Mouse (Mus musculus): Measurements from ENCODE around the gene Map3k9. TPM values are rescaled to one million over a fixed set of nuclear protein-coding genes. Genes with fewer than 3 reads are reported as not detected.

Gene Map3k9
- polyA plus RNA-seq, 1 experiment from 2014 or later = 2.2 TPM

DNA sequence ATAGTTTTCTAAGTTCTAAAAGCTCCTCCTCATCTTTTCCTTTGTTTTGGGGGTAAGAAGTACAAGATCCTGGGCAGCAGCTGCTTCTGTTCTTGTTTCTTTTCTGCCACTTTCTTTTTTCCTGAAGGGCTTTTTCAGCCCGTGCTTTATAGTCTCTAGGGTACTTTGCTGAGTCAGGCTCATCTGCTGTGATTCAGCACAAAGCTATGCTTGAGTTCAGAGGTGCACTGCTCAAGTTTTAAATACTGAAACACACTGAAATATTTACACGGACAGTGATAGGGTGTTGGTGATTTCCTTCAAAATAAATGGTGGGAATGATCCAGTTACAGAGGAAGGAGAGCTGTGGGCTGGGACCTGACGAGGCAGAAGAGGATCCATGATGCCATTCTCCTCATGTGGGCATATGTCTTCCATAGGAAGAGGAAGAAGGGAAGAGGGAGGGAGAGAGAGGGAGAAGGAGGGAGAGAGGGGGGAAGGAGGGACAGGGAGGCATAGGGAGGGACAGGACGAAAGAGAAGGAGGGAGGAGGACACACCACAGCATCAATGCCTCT, 32.9 kb downstream of the Map3k9 start:
- no peaks in the 10 kb centered on the region for H3K27me3 ChIP-seq (ENCODE audit: control insufficient read depth, insufficient read depth, low read length)
- no peak for DNase-seq (ENCODE audit: low spot score, missing footprints)
- no peak overlapping the region for H3K4me2 ChIP-seq
- no peaks in the 10 kb centered on the region for H3K4me1 ChIP-seq (ENCODE audit: control insufficient read depth, insufficient read depth, low read length)
- 66% methylated on average over 4 of the region's 4 CpGs for WGBS
- no peak overlapping the region for H3K27ac ChIP-seq (ENCODE audit: low read depth, low read length)
- H3K4me3 ChIP-seq (ENCODE audit: low read depth, low read length) = no peak overlapping the region
- ATAC-seq (ENCODE audit: low FRiP score) = no peak
- H3K9me3 ChIP-seq (ENCODE audit: control insufficient read depth, low read length) = no peaks in the 10 kb centered on the region
- H3K36me3 ChIP-seq (ENCODE audit: control insufficient read depth, insufficient read depth, low read length) = no peaks in the 10 kb centered on the region
- no peak overlapping the region for H3K9ac ChIP-seq (ENCODE audit: low read length)

DNA sequence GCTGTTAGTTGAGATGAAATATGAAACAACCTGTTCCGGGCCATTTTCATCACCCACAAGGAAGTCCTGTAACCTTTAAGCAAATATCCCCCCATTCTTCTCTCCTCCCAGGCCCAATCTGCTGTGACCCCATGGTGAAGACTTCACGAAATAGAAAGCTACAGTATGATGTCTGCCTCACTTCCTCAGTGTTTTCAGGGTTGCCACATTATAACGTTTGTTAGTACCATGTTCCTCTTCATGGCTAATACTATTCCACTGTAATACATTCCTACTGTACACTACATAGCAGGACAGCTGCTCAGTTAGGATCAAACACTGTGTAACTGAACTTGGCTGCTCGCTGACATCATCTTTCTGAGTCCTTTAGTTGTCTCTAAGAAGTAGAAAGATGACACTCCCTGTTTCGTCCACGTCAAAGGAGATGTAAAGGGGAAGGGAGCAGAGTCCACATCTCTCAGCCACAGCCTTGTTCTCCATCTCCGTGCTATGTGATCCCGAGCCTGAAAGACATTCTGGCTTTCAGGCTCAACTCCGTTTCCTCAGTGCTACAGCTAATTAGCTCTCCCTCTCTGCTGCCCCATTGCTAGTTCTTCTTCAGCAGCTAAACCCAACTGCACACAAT, 34.5 kb downstream of the Map3k9 start:
- no peaks in the 10 kb centered on the region for H3K4me1 ChIP-seq (ENCODE audit: control insufficient read depth, insufficient read depth, low read length)
- no peaks in the 10 kb centered on the region for H3K9me3 ChIP-seq (ENCODE audit: control insufficient read depth, low read length)
- H3K4me2 ChIP-seq = no peak overlapping the region
- no peak overlapping the region for H3K9ac ChIP-seq (ENCODE audit: low read length)
- no peak overlapping the region for H3K27ac ChIP-seq (ENCODE audit: low read depth, low read length)
- H3K4me3 ChIP-seq (ENCODE audit: low read depth, low read length) = no peak overlapping the region
- ATAC-seq (ENCODE audit: low FRiP score) (no peak), DNase-seq (ENCODE audit: low spot score, missing footprints) (no peak)
- H3K27me3 ChIP-seq (ENCODE audit: control insufficient read depth, insufficient read depth, low read length) = no peaks in the 10 kb centered on the region
- no peaks in the 10 kb centered on the region for H3K36me3 ChIP-seq (ENCODE audit: control insufficient read depth, insufficient read depth, low read length)
- WGBS = 73% methylated on average over 9 of the region's 9 CpGs

DNA sequence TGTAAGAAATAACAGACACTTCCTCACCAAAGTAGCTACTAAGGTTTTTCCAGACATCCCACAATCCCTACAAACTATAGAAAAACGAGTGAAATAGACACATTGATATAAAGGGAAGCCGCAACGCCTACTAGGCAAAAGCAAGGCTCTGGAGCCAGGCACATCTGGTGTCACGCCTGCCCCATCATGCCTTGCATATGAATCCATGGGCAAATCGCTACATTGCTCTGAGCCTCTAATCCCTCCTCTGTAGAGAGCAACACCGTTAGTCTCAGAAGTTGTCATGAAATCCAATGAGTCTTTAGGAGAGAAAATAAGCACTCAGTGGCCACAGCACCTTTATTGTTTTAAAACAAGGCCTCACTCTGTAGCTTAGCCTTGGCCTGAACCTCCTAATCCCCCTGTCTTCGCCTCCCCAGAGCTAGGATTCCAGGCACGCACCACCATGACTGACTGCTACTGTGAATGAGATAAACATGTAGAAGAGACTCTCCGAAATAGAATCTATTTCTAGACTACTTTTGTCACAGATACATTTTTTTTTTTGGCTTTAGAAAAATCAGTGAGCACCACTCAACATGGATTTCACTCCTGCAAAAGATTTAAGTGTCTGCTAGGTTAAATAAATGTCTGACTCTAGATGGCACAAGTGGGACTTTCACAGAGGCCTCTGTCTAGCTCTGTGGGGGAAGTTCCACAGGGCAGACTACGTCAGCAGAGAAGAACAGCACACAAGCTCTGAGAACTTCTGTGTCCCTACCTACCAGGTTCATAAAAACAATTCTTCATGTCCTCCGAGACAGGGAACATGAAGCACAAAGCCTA, 45.5 kb downstream of the Map3k9 start:
- no peaks in the 10 kb centered on the region for H3K4me1 ChIP-seq (ENCODE audit: control insufficient read depth, insufficient read depth, low read length)
- H3K27me3 ChIP-seq (ENCODE audit: control insufficient read depth, insufficient read depth, low read length) = no peaks in the 10 kb centered on the region
- H3K9ac ChIP-seq (ENCODE audit: low read length) = no peak overlapping the region
- WGBS = 75% methylated on average over 11 of the region's 11 CpGs
- DNase-seq (ENCODE audit: low spot score, missing footprints) (no peak), ATAC-seq (ENCODE audit: low FRiP score) (no peak)
- H3K4me2 ChIP-seq = no peak overlapping the region
- H3K9me3 ChIP-seq (ENCODE audit: control insufficient read depth, low read length) = no peaks in the 10 kb centered on the region
- H3K4me3 ChIP-seq (ENCODE audit: low read depth, low read length) = no peak overlapping the region
- H3K27ac ChIP-seq (ENCODE audit: low read depth, low read length) = no peak overlapping the region
- no peaks in the 10 kb centered on the region for H3K36me3 ChIP-seq (ENCODE audit: control insufficient read depth, insufficient read depth, low read length)

DNA sequence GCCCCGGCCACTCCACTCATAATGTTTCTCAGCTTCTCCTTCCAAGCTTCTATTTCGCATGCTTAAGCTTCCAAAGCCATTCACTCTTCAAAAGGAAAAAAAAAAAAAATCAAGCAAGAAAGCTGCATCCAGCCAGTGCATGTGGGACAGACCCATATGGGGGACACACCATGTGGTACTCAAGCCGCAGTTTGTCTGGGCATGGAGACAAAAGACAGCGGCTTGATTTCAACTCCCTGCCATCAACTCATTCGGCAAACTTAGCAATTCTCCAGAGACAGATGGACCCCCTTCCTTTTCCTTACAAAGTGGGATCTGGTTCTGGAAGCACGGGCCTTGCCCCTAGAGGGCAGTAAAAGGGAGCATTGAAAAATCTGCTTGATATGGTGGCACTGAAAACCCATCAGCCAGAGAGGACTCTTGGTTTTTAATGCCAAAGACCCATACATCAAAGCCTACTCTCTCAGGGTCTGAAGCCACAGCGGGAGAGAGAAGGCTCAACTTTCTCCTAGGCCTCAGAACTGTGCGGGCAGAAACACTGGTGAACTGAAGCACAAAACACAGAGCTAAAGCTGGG, 54.6 kb downstream of the Map3k9 start:
- no peak overlapping the region for H3K4me3 ChIP-seq (ENCODE audit: low read depth, low read length)
- H3K27ac ChIP-seq (ENCODE audit: low read depth, low read length) = no peak overlapping the region
- no peak overlapping the region for H3K4me2 ChIP-seq
- H3K4me1 ChIP-seq (ENCODE audit: control insufficient read depth, insufficient read depth, low read length) = no peaks in the 10 kb centered on the region
- no peaks in the 10 kb centered on the region for H3K9me3 ChIP-seq (ENCODE audit: control insufficient read depth, low read length)
- DNase-seq (ENCODE audit: low spot score, missing footprints) (no peak), ATAC-seq (ENCODE audit: low FRiP score) (no peak)
- H3K36me3 ChIP-seq (ENCODE audit: control insufficient read depth, insufficient read depth, low read length) = peaks cover 3% of the 10 kb centered on the region; the same call in 1 of the 2 replicates
- H3K9ac ChIP-seq (ENCODE audit: low read length) = no peak overlapping the region
- H3K27me3 ChIP-seq (ENCODE audit: control insufficient read depth, insufficient read depth, low read length) = no peaks in the 10 kb centered on the region
- WGBS = 82% methylated on average over 8 of the region's 8 CpGs

DNA sequence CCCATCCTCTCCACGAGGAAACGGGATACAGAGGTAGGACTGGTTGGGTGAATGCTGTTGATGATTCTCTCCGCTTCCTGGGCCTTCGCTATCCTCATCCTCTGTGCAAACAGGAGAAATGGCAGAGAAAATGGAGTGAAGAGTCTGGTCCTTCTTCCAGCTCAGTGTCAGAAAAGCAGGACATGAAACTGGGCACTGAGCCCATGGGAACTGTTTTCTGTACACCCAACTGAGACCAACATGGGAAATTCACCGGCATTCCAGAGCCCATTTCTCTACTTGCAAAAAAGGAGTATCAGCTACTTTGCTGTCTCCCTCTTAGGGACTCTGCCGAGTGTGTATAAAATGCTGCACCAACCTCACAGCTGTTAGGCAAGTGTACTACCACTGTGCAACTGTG, 56.2 kb downstream of the Map3k9 start:
- no peak for DNase-seq (ENCODE audit: low spot score, missing footprints)
- Histone ChIP-seq H3K27me3 (ENCODE audit: control insufficient read depth, insufficient read depth, low read length) (no peaks in the 10 kb centered on the region), H3K9me3 (ENCODE audit: control insufficient read depth, low read length) (no peaks in the 10 kb centered on the region), H3K9ac (ENCODE audit: low read length) (no peak overlapping the region), H3K4me3 (ENCODE audit: low read depth, low read length) (no peak overlapping the region), H3K36me3 (ENCODE audit: control insufficient read depth, insufficient read depth, low read length) (peaks cover 3% of the 10 kb centered on the region; the same call in 1 of the 2 replicates), H3K4me1 (ENCODE audit: control insufficient read depth, insufficient read depth, low read length) (no peaks in the 10 kb centered on the region), H3K4me2 (no peak overlapping the region), H3K27ac (ENCODE audit: low read depth, low read length) (no peak overlapping the region)
- WGBS = 95% methylated on average over 6 of the region's 6 CpGs
- no peak for ATAC-seq (ENCODE audit: low FRiP score)

DNA sequence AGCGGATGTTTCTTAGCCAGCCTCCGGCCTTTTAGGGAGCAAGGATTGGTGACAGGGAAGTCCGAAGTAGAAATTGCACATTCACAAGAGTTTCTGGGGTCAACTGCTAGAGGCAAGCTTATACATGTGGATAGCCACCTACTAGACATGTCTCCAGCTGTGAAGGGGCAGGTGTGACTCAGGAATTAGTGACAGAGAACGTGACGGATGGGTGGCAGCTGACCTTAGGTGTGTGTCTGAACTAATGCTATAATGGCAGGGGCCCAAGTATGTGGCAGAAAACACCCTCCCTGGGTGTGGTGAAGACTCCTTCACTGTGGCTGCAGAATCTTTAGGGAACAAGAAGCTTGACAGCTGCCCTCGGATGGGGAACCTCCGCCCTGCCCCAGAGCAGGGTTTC, 57.6 kb downstream of the Map3k9 start:
- no peak overlapping the region for H3K4me2 ChIP-seq
- peaks cover 3% of the 10 kb centered on the region; the same call in 1 of the 2 replicates for H3K36me3 ChIP-seq (ENCODE audit: control insufficient read depth, insufficient read depth, low read length)
- no peak overlapping the region for H3K4me3 ChIP-seq (ENCODE audit: low read depth, low read length)
- DNase-seq (ENCODE audit: low spot score, missing footprints) (no peak), ATAC-seq (ENCODE audit: low FRiP score) (no peak)
- H3K9ac ChIP-seq (ENCODE audit: low read length) = no peak overlapping the region
- no peaks in the 10 kb centered on the region for H3K4me1 ChIP-seq (ENCODE audit: control insufficient read depth, insufficient read depth, low read length)
- no peak overlapping the region for H3K27ac ChIP-seq (ENCODE audit: low read depth, low read length)
- WGBS = 94% methylated on average over 7 of the region's 7 CpGs
- no peaks in the 10 kb centered on the region for H3K27me3 ChIP-seq (ENCODE audit: control insufficient read depth, insufficient read depth, low read length)
- H3K9me3 ChIP-seq (ENCODE audit: control insufficient read depth, low read length) = no peaks in the 10 kb centered on the region

DNA sequence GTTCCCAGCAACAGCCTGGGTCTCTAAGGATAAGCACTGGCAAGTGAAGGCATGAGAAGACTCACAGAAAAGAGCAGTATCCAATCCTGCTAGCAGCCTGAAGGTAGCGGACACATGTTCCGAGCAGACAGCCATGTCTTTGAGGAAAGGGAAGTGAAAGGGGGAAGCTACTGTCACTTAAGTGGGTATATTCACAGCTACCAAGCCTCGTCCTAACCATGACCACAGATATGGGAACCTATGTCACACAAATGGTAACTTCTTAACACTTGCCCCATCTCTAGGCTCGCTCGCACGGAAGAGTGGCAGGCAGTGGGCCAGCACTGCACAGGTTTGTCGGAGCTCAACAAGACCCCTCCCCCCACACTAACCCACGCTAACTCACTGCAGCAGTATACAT, 61.3 kb downstream of the Map3k9 start:
- ATAC-seq (ENCODE audit: low FRiP score) (no peak), DNase-seq (ENCODE audit: low spot score, missing footprints) (no peak)
- Histone ChIP-seq H3K9ac (ENCODE audit: low read length) (no peak overlapping the region), H3K27ac (ENCODE audit: low read depth, low read length) (no peak overlapping the region), H3K4me1 (ENCODE audit: control insufficient read depth, insufficient read depth, low read length) (no peaks in the 10 kb centered on the region), H3K4me3 (ENCODE audit: low read depth, low read length) (no peak overlapping the region), H3K27me3 (ENCODE audit: control insufficient read depth, insufficient read depth, low read length) (no peaks in the 10 kb centered on the region), H3K36me3 (ENCODE audit: control insufficient read depth, insufficient read depth, low read length) (peaks cover 3% of the 10 kb centered on the region; the same call in 1 of the 2 replicates), H3K4me2 (no peak overlapping the region), H3K9me3 (ENCODE audit: control insufficient read depth, low read length) (no peaks in the 10 kb centered on the region)
- 93% methylated on average over 8 of the region's 8 CpGs for WGBS

DNA sequence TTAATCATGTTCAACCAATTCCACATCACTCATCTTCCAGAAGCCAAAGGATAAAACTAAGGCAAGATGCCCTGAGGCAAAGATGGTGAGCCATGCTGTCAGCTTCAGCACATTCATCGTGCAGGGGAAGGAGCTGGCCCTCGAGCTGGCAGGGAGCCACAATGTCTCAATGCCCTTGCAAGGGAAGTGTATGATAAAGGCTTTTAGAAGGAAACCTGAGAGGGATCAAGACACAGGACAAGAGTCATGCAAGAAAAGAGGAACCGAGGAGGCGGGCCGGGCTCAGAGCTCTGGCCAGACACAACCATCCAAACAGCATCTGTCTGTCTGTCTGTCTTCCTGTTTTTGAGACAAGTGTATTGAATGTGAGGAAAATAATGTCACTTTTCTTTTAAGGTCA, 61.8 kb downstream of the Map3k9 start:
- Histone ChIP-seq H3K36me3 (ENCODE audit: control insufficient read depth, insufficient read depth, low read length) (peaks cover 3% of the 10 kb centered on the region; the same call in 1 of the 2 replicates), H3K9ac (ENCODE audit: low read length) (no peak overlapping the region), H3K4me3 (ENCODE audit: low read depth, low read length) (no peak overlapping the region), H3K4me2 (no peak overlapping the region), H3K4me1 (ENCODE audit: control insufficient read depth, insufficient read depth, low read length) (no peaks in the 10 kb centered on the region), H3K9me3 (ENCODE audit: control insufficient read depth, low read length) (no peaks in the 10 kb centered on the region), H3K27ac (ENCODE audit: low read depth, low read length) (no peak overlapping the region), H3K27me3 (ENCODE audit: control insufficient read depth, insufficient read depth, low read length) (no peaks in the 10 kb centered on the region)
- ATAC-seq (ENCODE audit: low FRiP score) (no peak), DNase-seq (ENCODE audit: low spot score, missing footprints) (no peak)
- 87% methylated on average over 5 of the region's 5 CpGs for WGBS

DNA sequence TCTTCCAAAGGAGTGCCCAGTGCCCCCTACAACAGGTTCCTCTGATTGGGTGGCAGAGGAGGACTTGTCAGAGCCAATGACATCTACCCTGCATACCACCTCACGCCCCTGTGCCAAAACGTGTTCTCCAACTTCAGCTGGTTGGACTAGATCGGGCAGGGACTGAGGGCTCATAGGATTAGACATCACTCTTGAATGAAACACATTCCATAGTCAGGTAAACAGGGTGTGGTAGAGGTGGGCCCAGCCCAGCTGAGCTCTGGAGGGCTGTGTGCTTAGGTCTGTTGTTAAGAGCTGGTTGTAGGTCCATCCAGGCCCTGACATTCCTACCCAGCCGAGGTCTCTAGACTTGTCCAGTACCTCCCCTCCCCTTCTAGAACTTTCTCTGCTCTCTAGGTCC, 68.4 kb downstream of the Map3k9 start:
- no peaks in the 10 kb centered on the region; the same call in 1 of the 2 replicates for H3K9me3 ChIP-seq (ENCODE audit: control insufficient read depth, low read length)
- no peak overlapping the region for H3K27ac ChIP-seq (ENCODE audit: low read depth, low read length)
- H3K27me3 ChIP-seq (ENCODE audit: control insufficient read depth, insufficient read depth, low read length) = no peaks in the 10 kb centered on the region
- 87% methylated on average over 4 of the region's 4 CpGs for WGBS
- H3K4me2 ChIP-seq = no peak overlapping the region
- DNase-seq (ENCODE audit: low spot score, missing footprints) = no peak
- H3K4me1 ChIP-seq (ENCODE audit: control insufficient read depth, insufficient read depth, low read length) = no peaks in the 10 kb centered on the region
- H3K9ac ChIP-seq (ENCODE audit: low read length) = no peak overlapping the region
- H3K36me3 ChIP-seq (ENCODE audit: control insufficient read depth, insufficient read depth, low read length) = no peaks in the 10 kb centered on the region
- ATAC-seq (ENCODE audit: low FRiP score) = no peak
- H3K4me3 ChIP-seq (ENCODE audit: low read depth, low read length) = no peak overlapping the region

Measured in midbrain, embryonic 11.5 days (tissue).